Mouse (Mus musculus) hindbrain, embryonic 11.5 days (tissue): ENCODE measurements around the gene Slc43a3. TPM values are rescaled to one million over a fixed set of nuclear protein-coding genes. Genes with fewer than 3 reads are reported as not detected.
"Not testable (repeated sequence)": the region's sequence is repeated elsewhere in the genome, so short reads cannot be mapped to it uniquely, and the experiment has no call there.

Experiments
- ATAC-seq: fragments of 200-750 bp; cut with Nextera tagmentation; 2 replicates; pipeline ENCODE4 v1.8.0; 2017; ENCODE audit warnings: mild to moderate bottlenecking, moderate TSS enrichment, moderate library complexity; ENCODE audit not compliant: low FRiP score
- DNase-seq: peaks from one replicate; pipeline ENCODE4 v3.0.0-alpha.2; 2015; ENCODE audit warnings: low spot score
- H3K27ac ChIP-seq: fragments of 300-500 bp; sonication (generic); 2 replicates; pipeline ENCODE4 v1.5.1; 2014; ENCODE audit warnings: mild to moderate bottlenecking, low read depth, low read length
- H3K27me3 ChIP-seq: fragments of 300-500 bp; sonication (generic); 2 replicates; pipeline ENCODE4 v1.6.1; 2014; ENCODE audit warnings: mild to moderate bottlenecking, low read length, moderate library complexity, mixed read lengths; ENCODE audit not compliant: control insufficient read depth, insufficient read depth
- H3K36me3 ChIP-seq: fragments of 300-500 bp; sonication (generic); 2 replicates; pipeline ENCODE4 v1.6.1; 2014; ENCODE audit warnings: mild to moderate bottlenecking, low read length, moderate library complexity, mixed read lengths; ENCODE audit not compliant: control insufficient read depth, insufficient read depth
- H3K4me1 ChIP-seq: fragments of 300-500 bp; sonication (generic); replicated peaks from 2 replicates; pipeline ENCODE4 v1.6.1; 2014; ENCODE audit warnings: low read length, mixed read lengths; ENCODE audit not compliant: control insufficient read depth, insufficient read depth
- H3K4me2 ChIP-seq: fragments of 300-500 bp; sonication (generic); replicated peaks from 2 replicates; pipeline ENCODE4 v1.6.1; 2014; ENCODE audit warnings: mild to moderate bottlenecking, low read depth, low read length
- H3K4me3 ChIP-seq: fragments of 300-500 bp; sonication (generic); 2 replicates; pipeline ENCODE4 v1.5.1; 2014; ENCODE audit warnings: low read depth, low read length
- H3K9ac ChIP-seq: fragments of 300-500 bp; sonication (generic); 2 replicates; pipeline ENCODE4 v1.6.1; 2014; ENCODE audit warnings: low read depth, low read length
- H3K9me3 ChIP-seq: fragments of 300-500 bp; sonication (generic); 2 replicates; pipeline ENCODE4 v1.6.1; 2016; ENCODE audit warnings: low read length; ENCODE audit not compliant: control insufficient read depth
- WGBS: fragments of 180-500 bp; shearing (Covaris S2); extraction: QIAGEN DNeasy Blood & Tissue Kit; methylation state at CpG from one replicate; pipeline ENCODE4 v1.1.7; 2014; 5-methylcytosine and 5-hydroxymethylcytosine counted together
- polyA plus RNA-seq: library from polyadenylated mRNA; unstranded; fragments of >200 nt; fragmentation: Nextera tagmentation; extraction: Ambion mirVana; gene quantifications from 2 replicates; pipeline ENCODE4 v1.2.1, GENCODE M21; 2014

Slc43a3 gene
- polyA plus RNA-seq, 1 experiment from 2014 or later: 27.0 TPM

- 70% methylated on average over 4 of the region's 4 CpGs for WGBS
- H3K27ac ChIP-seq: no peak overlapping the region
- no peak for ATAC-seq
Measured at GRCm38 (mm10) chr2:84895495-84896198, 40.7 kb upstream of the Slc43a3 start.

DNA sequence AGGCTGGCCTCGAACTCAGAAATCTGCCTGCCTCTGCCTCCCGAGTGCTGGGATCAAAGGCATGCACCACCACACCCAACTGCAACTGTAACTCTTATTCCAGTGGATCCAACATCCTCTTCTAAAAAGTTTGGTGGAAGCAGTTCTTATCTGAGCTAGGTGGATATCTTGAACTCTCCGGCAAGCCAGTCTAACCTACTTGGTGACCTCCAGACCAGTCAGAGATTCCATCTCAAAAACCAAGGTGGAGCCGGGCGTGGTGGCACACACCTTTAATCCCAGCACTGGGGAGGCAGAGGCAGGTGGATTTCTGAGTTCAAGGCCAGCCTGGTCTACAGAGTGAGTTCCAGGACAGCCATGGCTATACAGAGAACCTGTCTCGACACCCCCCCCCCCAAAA, 39.7 kb upstream of the Slc43a3 start:
- not testable (repeated sequence) for H3K4me1 ChIP-seq, H3K4me2 ChIP-seq, H3K4me3 ChIP-seq, H3K9ac ChIP-seq, H3K27ac ChIP-seq, H3K36me3 ChIP-seq, DNase-seq, H3K9me3 ChIP-seq, H3K27me3 ChIP-seq, ATAC-seq
- 90% methylated on average over 6 of the region's 6 CpGs for WGBS

More at GRCm38 (mm10) chr2:84895495-84896198, 40.7 kb upstream of the Slc43a3 start:
- H3K36me3 ChIP-seq: no peaks in the 10 kb centered on the region
- DNase-seq: no peak
- H3K4me2 ChIP-seq: no peak overlapping the region
- H3K27me3 ChIP-seq: no peaks in the 10 kb centered on the region
- no peak overlapping the region for H3K9ac ChIP-seq
- no peaks in the 10 kb centered on the region for H3K4me1 ChIP-seq
- H3K9me3 ChIP-seq: no peaks in the 10 kb centered on the region
- no peak overlapping the region for H3K4me3 ChIP-seq

GRCm38 (mm10) chr2:84912722-84913121, 23.7 kb upstream of the Slc43a3 start:
- 59% methylated on average over 3 of the region's 3 CpGs for WGBS
- DNase-seq (no peak), ATAC-seq (no peak)
- no peaks in the 10 kb centered on the region for H3K9me3 ChIP-seq
- H3K27ac ChIP-seq: no peak overlapping the region
- no peaks in the 10 kb centered on the region for H3K27me3 ChIP-seq
- no peaks in the 10 kb centered on the region; the same call in 1 of the 2 replicates for H3K4me1 ChIP-seq
- H3K4me2 ChIP-seq: no peak overlapping the region
- H3K36me3 ChIP-seq: no peaks in the 10 kb centered on the region
- no peak overlapping the region for H3K9ac ChIP-seq
- H3K4me3 ChIP-seq: no peak overlapping the region

GRCm38 (mm10) chr2:84913881-84914280, 22.5 kb upstream of the Slc43a3 start:
- ATAC-seq (no peak), DNase-seq (no peak)
- H3K4me1 ChIP-seq: no peaks in the 10 kb centered on the region; the same call in 1 of the 2 replicates
- no peak overlapping the region for H3K9ac ChIP-seq
- H3K36me3 ChIP-seq: no peaks in the 10 kb centered on the region
- no peak overlapping the region for H3K4me3 ChIP-seq
- WGBS: 78% methylated on average over 5 of the region's 5 CpGs
- H3K27me3 ChIP-seq: no peaks in the 10 kb centered on the region
- H3K27ac ChIP-seq: no peak overlapping the region
- H3K9me3 ChIP-seq: no peaks in the 10 kb centered on the region
- no peak overlapping the region for H3K4me2 ChIP-seq

DNA sequence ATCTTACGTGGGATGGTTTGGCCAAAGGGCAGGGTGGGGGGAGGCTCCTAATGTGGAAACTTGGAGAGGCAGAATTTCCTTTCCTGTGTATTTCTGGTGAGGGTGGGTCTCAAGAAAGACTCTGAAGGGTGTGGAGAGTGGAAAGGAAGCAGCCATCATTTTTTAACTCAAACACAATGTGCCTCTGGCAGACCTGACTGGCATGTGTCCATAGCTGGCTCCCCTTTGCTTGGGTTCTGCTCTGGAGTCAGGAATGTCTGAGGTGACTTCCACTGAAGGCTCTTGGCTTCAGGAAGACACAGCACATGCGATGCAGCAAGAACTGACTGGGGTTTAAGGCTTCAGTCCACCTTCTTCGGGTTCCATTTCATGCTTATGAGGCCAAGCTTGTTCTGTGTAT, 21.0 kb upstream of the Slc43a3 start:
- WGBS: 76% methylated on average over 3 of the region's 3 CpGs
- no peak overlapping the region for H3K4me2 ChIP-seq
- no peaks in the 10 kb centered on the region for H3K36me3 ChIP-seq
- no peak for DNase-seq
- no peak for ATAC-seq
- H3K9ac ChIP-seq: no peak overlapping the region
- H3K27ac ChIP-seq: no peak overlapping the region
- H3K4me3 ChIP-seq: no peak overlapping the region
- no peaks in the 10 kb centered on the region for H3K9me3 ChIP-seq
- no peaks in the 10 kb centered on the region; the same call in 1 of the 2 replicates for H3K4me1 ChIP-seq
- no peaks in the 10 kb centered on the region for H3K27me3 ChIP-seq

DNA sequence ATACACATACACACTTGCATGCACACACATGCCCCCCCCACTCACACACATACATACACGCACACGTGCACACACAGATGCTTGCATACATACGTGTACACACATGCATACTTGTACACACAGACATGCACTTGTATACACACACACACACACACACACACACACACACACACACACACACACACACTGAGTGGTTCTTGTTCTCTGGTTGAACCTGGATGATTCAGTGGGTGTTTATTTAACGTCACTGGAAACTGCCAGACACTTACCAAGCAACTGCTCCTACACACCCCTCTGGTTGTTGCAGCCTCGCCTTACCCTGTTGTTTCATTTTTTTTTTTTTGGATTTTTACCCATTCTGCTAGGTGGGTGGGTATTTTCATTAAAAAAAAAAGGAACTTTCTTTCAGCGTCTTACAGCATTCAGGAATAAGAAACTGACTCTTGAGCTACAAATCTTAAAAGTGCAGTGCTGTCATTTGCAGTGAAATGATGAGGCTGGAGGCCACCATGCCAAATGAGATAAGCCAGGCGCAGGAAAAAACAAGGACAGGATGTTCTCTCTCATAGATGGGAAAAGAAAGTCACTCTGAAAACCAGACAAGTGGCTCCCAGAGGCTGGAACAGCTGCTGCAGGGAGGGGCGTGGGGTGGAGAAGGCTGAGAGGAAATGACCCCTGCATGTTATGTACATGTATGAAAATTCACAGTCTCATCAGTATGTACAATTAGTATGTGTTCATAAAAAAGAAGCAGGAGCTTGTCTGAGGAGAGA, 19.6 kb upstream of the Slc43a3 start:
- no peak for ATAC-seq
- WGBS: 83% methylated on average over 8 of the region's 8 CpGs

DNA sequence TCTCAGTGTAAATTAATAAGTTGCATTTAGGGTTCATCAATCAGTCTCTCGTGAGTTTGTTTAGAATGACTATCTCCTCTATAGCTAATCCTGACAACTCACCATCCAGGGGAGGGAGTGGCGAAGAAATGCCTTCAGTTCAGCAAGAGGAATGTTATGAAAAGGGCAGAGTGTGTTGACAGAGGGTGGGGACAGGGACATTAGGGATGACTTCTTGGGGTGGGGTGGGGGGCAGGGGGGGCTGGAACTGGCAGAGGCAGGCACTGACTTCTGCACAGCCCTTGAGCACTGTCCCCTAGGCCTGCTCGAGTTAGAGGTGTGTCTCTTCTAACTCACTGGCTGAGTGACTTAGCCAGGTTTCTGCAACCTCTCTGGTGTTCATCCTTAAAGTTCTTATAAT, 18.2 kb upstream of the Slc43a3 start:
- no peaks in the 10 kb centered on the region; the same call in 1 of the 2 replicates for H3K4me1 ChIP-seq
- DNase-seq (no peak), ATAC-seq (no peak)
- no peak overlapping the region for H3K4me2 ChIP-seq
- H3K27me3 ChIP-seq: no peaks in the 10 kb centered on the region
- no peak overlapping the region for H3K9ac ChIP-seq
- no peaks in the 10 kb centered on the region for H3K9me3 ChIP-seq
- no peaks in the 10 kb centered on the region for H3K36me3 ChIP-seq
- WGBS: 72% methylated on average over 3 of the region's 3 CpGs
- H3K4me3 ChIP-seq: no peak overlapping the region
- no peak overlapping the region for H3K27ac ChIP-seq

More for the DNA sequence above, 19.6 kb upstream of the Slc43a3 start:
- no peaks in the 10 kb centered on the region for H3K27me3 ChIP-seq
- no peaks in the 10 kb centered on the region; the same call in 1 of the 2 replicates for H3K4me1 ChIP-seq
- no peak overlapping the region for H3K4me2 ChIP-seq
- DNase-seq: no peak
- H3K9me3 ChIP-seq: no peaks in the 10 kb centered on the region
- H3K9ac ChIP-seq: no peak overlapping the region
- no peak overlapping the region for H3K27ac ChIP-seq
- no peak overlapping the region for H3K4me3 ChIP-seq
- H3K36me3 ChIP-seq: no peaks in the 10 kb centered on the region

DNA sequence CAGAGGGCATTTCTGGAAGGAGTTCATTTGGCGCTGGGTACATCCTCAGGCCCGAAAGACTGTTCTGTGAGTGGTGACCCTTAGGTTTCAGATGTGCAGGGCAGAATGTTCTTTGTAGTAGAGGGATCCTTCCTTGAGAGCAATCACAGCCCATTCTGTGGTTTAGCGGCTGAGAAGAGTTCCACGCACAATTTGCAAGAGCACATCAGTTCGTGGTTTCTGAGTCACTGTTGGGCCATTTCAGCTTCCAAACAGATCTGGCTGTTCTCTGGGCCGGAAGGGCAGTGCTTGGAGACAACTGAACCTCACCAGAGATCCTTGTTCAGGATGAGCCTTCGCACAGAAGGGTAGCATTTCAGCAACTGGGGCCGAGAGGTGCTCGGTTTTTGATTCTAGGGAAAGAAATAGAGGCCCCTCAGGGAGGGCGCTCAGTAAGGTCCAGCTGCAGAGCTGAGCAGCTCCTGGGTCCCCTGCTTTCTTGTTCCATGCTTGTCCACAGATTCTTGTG, 16.7 kb upstream of the Slc43a3 start:
- DNase-seq: no peak
- H3K9ac ChIP-seq: no peak overlapping the region
- no peak overlapping the region for H3K4me3 ChIP-seq
- no peak overlapping the region for H3K4me2 ChIP-seq
- no peak for ATAC-seq
- no peaks in the 10 kb centered on the region for H3K4me1 ChIP-seq
- no peaks in the 10 kb centered on the region for H3K27me3 ChIP-seq
- no peaks in the 10 kb centered on the region for H3K36me3 ChIP-seq
- no peaks in the 10 kb centered on the region for H3K9me3 ChIP-seq
- no peak overlapping the region for H3K27ac ChIP-seq
- 90% methylated on average over 10 of the region's 10 CpGs for WGBS
